Mouse (Mus musculus) myocyte (in vitro differentiated cells): ENCODE data around the gene Zswim3. TPM values are rescaled to one million over a fixed set of nuclear protein-coding genes. Genes with fewer than 3 reads are reported as not detected.
"Not testable (repeated sequence)": the region's sequence is repeated elsewhere in the genome, so short reads cannot be mapped to it uniquely, and the experiment has no call there.

Experiments used
- H3K27me3 ChIP-seq: one replicate; pipeline ENCODE4 v1.6.1; 2011; ENCODE audit not compliant: control insufficient read depth, insufficient read depth, insufficient read length
- H3K36me3 ChIP-seq: one replicate; pipeline ENCODE4 v1.6.1; 2011; ENCODE audit not compliant: control insufficient read depth, insufficient read depth
- H3K4me2 ChIP-seq: one replicate; pipeline ENCODE4 v1.6.1; 2011; ENCODE audit warnings: low read depth, control low read depth
- H3K4me3 ChIP-seq: one replicate; pipeline ENCODE4 v1.5.1; 2011; ENCODE audit warnings: mild to moderate bottlenecking, control low read depth, moderate library complexity
- H3K79me2 ChIP-seq: one replicate; pipeline ENCODE4 v1.6.1; 2011; ENCODE audit not compliant: control insufficient read depth, insufficient read depth
- H3ac ChIP-seq: one replicate; pipeline ENCODE4 v1.6.1; 2011; ENCODE audit not compliant: control insufficient read depth, insufficient read length
- CEBPB ChIP-seq: IDR thresholded peaks from 2 replicates; pipeline ENCODE4 v1.6.1; 2011; ENCODE audit warnings: mild to moderate bottlenecking, moderate library complexity; ENCODE audit not compliant: poor library complexity, insufficient read depth, severe bottlenecking
- E2F4 ChIP-seq: IDR thresholded peaks from one replicate; pipeline ENCODE4 v1.6.1; 2011; ENCODE audit warnings: mild to moderate bottlenecking, control low read depth, moderate library complexity; ENCODE audit not compliant: insufficient read depth
- MAX ChIP-seq: IDR thresholded peaks from one replicate; pipeline ENCODE4 v1.6.1; 2011; ENCODE audit warnings: low read depth, mild to moderate bottlenecking, control low read depth
- MYOD1 ChIP-seq, 3 experiments: IDR thresholded peaks; one replicate each; pipeline ENCODE4 v1.6.1; 2011; ENCODE audit warnings: control low read depth in 2 of 3, low read depth in 2 of 3, mild to moderate bottlenecking in 2 of 3, moderate library complexity in 1 of 3; ENCODE audit not compliant: insufficient read length in 2 of 3, control insufficient read depth in 1 of 3
- MYOG ChIP-seq, 3 experiments: IDR thresholded peaks; one replicate each; pipeline ENCODE4 v1.6.1; 2011; ENCODE audit warnings: control low read depth in 2 of 3, low read depth in 2 of 3, mild to moderate bottlenecking in 2 of 3; ENCODE audit not compliant: insufficient read length in 2 of 3, control insufficient read depth in 1 of 3, insufficient read depth in 1 of 3
- POLR2A ChIP-seq: IDR thresholded peaks from one replicate; pipeline ENCODE4 v1.6.1; 2011; ENCODE audit warnings: low read depth, mild to moderate bottlenecking, control low read depth, moderate library complexity; ENCODE audit not compliant: insufficient read length
- POLR2AphosphoS2 ChIP-seq: IDR thresholded peaks from one replicate; pipeline ENCODE4 v1.6.1; 2011; ENCODE audit warnings: low read depth, control low read depth; ENCODE audit not compliant: insufficient read length
- REST ChIP-seq: IDR thresholded peaks from one replicate; pipeline ENCODE4 v1.6.1; 2011; ENCODE audit warnings: mild to moderate bottlenecking, control low read depth, moderate library complexity; ENCODE audit not compliant: insufficient read depth, insufficient read length
- SRF ChIP-seq: IDR thresholded peaks from one replicate; pipeline ENCODE4 v1.6.1; 2011; ENCODE audit warnings: low read depth; ENCODE audit not compliant: control insufficient read depth, insufficient read length
- TCF12 ChIP-seq: IDR thresholded peaks from one replicate; pipeline ENCODE4 v1.6.1; 2011; ENCODE audit warnings: mild to moderate bottlenecking, control low read depth; ENCODE audit not compliant: poor library complexity, insufficient read depth, severe bottlenecking
- TCF3 ChIP-seq: IDR thresholded peaks from one replicate; pipeline ENCODE4 v1.6.1; 2011; ENCODE audit warnings: low read depth, control low read depth; ENCODE audit not compliant: insufficient read length
- USF1 ChIP-seq: IDR thresholded peaks from one replicate; pipeline ENCODE4 v1.6.1; 2011; ENCODE audit warnings: low read depth, mild to moderate bottlenecking, control low read depth, moderate library complexity
- polyA plus RNA-seq: library from polyadenylated mRNA; unstranded; fragments of >200 nt; fragmentation: generic; extraction: Trizol; gene quantifications from one replicate; pipeline ENCODE4 v1.2.1, GENCODE M21; 2012; ENCODE audit warnings: missing spikeins

Zswim3 gene
- polyA plus RNA-seq, 1 experiment, result 3.3 TPM

DNA sequence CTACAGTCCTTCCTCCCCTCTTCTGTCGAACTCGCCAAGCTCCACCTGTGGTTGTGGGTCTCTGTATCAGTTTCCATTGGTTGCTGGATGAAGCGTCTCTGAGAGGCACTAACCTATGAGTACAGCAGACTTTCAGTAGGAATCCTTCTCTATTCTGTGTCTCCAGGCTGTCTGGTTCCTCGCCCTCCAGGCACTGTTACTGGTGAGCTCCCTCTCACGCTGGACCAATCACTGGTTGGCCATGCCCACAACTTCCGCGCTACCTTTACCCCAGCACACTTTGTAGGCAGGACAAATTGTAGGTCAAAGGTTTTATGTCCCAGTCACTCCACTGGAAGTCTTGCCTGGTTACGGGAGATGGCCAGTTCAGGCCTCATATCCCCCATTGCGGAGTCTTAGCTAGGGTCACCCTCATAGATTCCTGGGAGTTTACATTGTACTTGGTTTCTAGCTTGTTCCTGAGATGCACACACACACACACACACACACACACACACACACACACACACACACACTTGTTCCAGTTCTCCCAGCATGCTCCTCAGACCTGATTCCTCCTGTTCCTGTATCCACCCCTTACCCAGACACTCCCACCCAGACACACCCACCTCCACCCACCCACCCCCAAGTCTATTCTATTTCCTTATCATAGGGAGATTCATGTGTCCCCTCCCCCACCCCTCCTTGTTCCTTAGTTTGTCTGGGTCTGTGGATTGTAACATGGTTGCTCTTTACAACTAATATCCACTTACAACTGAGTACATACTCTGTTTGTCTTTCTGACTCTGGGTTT lies 54.9 kb downstream of the Zswim3 start:
- H3K27me3 ChIP-seq, result no peaks in the 10 kb centered on the region
- no peaks in the 10 kb centered on the region for H3K36me3 ChIP-seq
- H3ac ChIP-seq, result no peak overlapping the region
- H3K4me2 ChIP-seq, result peak overlapping the region; percentile 39
- no peak overlapping the region for H3K4me3 ChIP-seq
- H3K79me2 ChIP-seq, result no peaks in the 10 kb centered on the region
- TF ChIP-seq POLR2AphosphoS2 (no peak), E2F4 (no peak), TCF3 (no peak), USF1 (no peak), SRF (no peak), MAX (no peak), REST (no peak), MYOG (IDR thresholded peaks at IDR 0.05; ENCODE audit: control insufficient read depth in 1 of 3, insufficient read depth in 1 of 3, insufficient read length in 2 of 3, low read depth in 2 of 3) (no peak)

DNA sequence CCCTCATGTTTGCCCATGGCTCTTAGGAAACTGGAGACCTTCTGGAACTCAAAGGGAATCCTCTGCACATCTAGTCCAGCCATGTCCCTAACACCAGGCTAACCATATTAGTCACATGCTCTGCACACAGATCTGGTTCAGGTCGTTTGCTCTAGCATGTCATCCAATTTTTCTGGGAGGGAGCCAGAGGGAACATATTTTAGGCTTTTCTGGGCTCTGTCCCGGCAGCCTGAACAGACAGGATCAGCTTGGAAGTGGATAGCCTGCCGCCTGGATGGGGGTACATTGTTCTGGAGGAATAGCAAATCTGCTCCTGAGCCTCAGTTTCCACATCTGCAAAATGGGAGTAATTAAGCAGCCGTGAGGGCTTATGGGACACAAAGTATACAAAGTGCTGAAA lies 56.2 kb downstream of the Zswim3 start:
- Histone ChIP-seq H3K27me3 (no peaks in the 10 kb centered on the region), H3ac (no peak overlapping the region), H3K36me3 (no peaks in the 10 kb centered on the region), H3K79me2 (no peaks in the 10 kb centered on the region), H3K4me2 (peak overlapping the region; percentile 39), H3K4me3 (no peak overlapping the region)
- no peak for TF ChIP-seq MAX
- TF ChIP-seq MYOG (IDR thresholded peaks at IDR 0.05; ENCODE audit: control insufficient read depth in 1 of 3, insufficient read depth in 1 of 3, insufficient read length in 2 of 3, low read depth in 2 of 3), result no peak
- TF ChIP-seq TCF12, result no peak
- no peak for TF ChIP-seq USF1
- TF ChIP-seq E2F4, result no peak
- TF ChIP-seq SRF, result no peak
- no peak for TF ChIP-seq POLR2A
- no peak for TF ChIP-seq MYOD1 (IDR thresholded peaks at IDR 0.05; ENCODE audit: control insufficient read depth in 1 of 3, insufficient read length in 2 of 3, low read depth in 2 of 3)
- TF ChIP-seq TCF3, result no peak
- TF ChIP-seq CEBPB, result no peak
- TF ChIP-seq POLR2AphosphoS2, result no peak
- no peak for TF ChIP-seq REST

DNA sequence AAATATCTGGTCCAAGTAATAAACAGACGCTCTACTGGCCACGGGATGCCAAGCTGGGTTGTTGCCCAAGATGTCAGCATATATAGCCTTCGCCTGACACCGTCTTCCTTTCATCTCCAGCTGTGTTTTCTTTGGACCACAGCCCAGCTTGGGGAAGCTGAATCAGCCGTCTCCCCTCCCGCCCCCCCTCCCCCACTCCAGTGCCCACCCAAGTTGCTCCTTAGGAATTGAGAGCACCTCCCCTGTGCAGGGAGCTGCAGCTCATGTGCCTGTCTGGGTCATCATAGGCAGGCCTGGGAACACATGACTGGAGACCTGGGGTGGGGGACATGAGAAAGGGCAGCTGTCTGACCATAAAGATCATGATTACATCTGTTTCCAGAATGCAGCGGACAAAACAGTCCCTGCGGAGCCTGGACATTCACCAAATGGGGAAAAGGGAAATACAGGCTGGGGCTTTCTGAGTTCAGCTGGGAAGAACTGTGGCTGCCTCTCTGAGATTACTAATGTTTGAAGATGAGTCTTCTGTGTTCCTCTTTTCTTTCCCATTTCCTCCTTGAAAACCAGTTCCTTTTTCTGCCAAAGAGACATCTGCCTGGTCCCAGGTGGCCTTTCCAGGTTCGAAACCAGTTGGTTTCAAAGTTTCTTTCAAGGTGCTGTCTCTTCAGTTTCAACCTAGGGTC lies 57.4 kb downstream of the Zswim3 start:
- Histone ChIP-seq H3K79me2 (no peaks in the 10 kb centered on the region), H3K4me3 (no peak overlapping the region), H3K36me3 (no peaks in the 10 kb centered on the region), H3K27me3 (no peaks in the 10 kb centered on the region), H3K4me2 (peak overlapping the region; percentile 39), H3ac (no peak overlapping the region)
- TF ChIP-seq MYOG (IDR thresholded peaks at IDR 0.05; ENCODE audit: control insufficient read depth in 1 of 3, insufficient read depth in 1 of 3, insufficient read length in 2 of 3, low read depth in 2 of 3), result peak; percentile 28 to 80 (median 75)
- TF ChIP-seq TCF3, result no peak
- TF ChIP-seq CEBPB, result peak; percentile 78; the same call in 1 of the 2 replicates
- no peak for TF ChIP-seq POLR2AphosphoS2
- TF ChIP-seq E2F4, result no peak
- no peak for TF ChIP-seq MAX
- TF ChIP-seq USF1, result peak; percentile 56
- TF ChIP-seq POLR2A, result no peak
- TF ChIP-seq MYOD1 (IDR thresholded peaks at IDR 0.05; ENCODE audit: control insufficient read depth in 1 of 3, insufficient read length in 2 of 3, low read depth in 2 of 3), result peak in 2 of 3 experiments; percentile 19 to 61
- peak; percentile 75 for TF ChIP-seq TCF12
- TF ChIP-seq SRF, result no peak
- TF ChIP-seq REST, result no peak

DNA sequence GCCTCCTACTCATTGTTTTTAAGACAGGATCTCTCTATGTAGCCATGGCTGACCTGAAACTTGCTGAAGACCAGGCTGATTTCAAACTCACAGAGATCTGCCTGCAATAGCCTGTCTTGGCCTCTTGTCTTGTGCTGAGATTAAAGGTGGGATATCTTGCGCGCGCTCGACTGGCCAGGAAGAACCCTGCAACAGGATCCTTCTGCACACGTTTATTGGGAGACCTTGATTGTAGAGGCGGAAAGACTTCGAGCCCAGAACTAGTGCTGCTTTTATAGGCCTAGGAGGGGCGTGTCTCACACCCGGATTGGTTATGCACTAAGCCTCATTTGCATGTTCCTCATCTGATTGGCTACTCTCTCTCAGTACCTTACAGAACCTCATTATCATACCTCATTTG lies 58.5 kb downstream of the Zswim3 start:
- not testable (repeated sequence) for H3K27me3 ChIP-seq, H3K79me2 ChIP-seq, H3ac ChIP-seq, H3K4me2 ChIP-seq, H3K4me3 ChIP-seq, H3K36me3 ChIP-seq

DNA sequence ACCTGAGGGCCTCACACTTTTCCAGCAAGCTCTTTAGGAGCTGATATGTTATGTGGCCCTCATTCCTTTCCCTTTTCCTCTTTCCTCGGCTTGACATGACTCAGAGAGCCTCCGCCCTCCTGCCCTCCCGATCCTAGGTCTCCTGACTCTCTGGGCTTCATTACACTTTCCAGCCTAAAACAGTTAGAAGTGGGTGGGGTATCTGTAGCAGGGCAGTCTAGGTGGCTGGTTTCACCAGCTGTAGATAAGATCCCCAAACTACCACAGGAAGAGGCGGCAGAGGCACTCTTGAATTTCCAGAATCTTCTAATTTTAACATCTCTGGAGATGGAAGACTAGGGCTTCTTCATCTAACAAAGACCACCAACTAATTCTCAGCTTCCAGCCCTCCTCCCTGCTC lies 59.7 kb downstream of the Zswim3 start:
- H3ac ChIP-seq, result no peak overlapping the region
- no peaks in the 10 kb centered on the region for H3K27me3 ChIP-seq
- H3K36me3 ChIP-seq, result no peaks in the 10 kb centered on the region
- TF ChIP-seq CEBPB (no peak), MAX (no peak), TCF12 (no peak), SRF (no peak), MYOG (IDR thresholded peaks at IDR 0.05; ENCODE audit: control insufficient read depth in 1 of 3, insufficient read depth in 1 of 3, insufficient read length in 2 of 3, low read depth in 2 of 3) (no peak), POLR2AphosphoS2 (no peak), USF1 (no peak), REST (no peak), MYOD1 (IDR thresholded peaks at IDR 0.05; ENCODE audit: control insufficient read depth in 1 of 3, insufficient read length in 2 of 3, low read depth in 2 of 3) (no peak), E2F4 (no peak), POLR2A (no peak), TCF3 (no peak)
- no peaks in the 10 kb centered on the region for H3K79me2 ChIP-seq
- peak overlapping the region; percentile 27 for H3K4me2 ChIP-seq
- no peak overlapping the region for H3K4me3 ChIP-seq
